ENCODE assay signal across 18 mouse cellular contexts in genomic region chr7:113592696-113593095, GRCm38 (mm10).
"Had no signal": no experiment of that assay in that cellular context is flagged by ENCODE, and none has a peak within 500 bp of the region (broad histone marks: within the 10 kb centered on the region; RNA-seq: fewer than 3 reads in every experiment).

No protein-coding gene starts in this region.

- H3K9me3 ChIP-seq: midbrain, embryonic 12.5 days; midbrain, embryonic 15.5 days; neural tube, embryonic 13.5 days; stomach, embryonic 15.5 days had no signal

- H3K4me3 ChIP-seq: layer of hippocampus, adult 2 months; midbrain, embryonic 12.5 days; midbrain, embryonic 15.5 days; neural tube, embryonic 13.5 days; stomach, embryonic 15.5 days had no signal

- H3K4me1 ChIP-seq: midbrain, embryonic 12.5 days; midbrain, embryonic 15.5 days; neural tube, embryonic 13.5 days had no signal

- ATAC-seq: intestine, postnatal 0 days; liver, postnatal 0 days; lung, postnatal 0 days; midbrain, embryonic 15.5 days had no signal

- H3K27ac ChIP-seq: layer of hippocampus, adult 2 months; liver, embryonic 14.5 days; macrophage; midbrain, embryonic 12.5 days; midbrain, embryonic 15.5 days; neural tube, embryonic 13.5 days; stomach, embryonic 15.5 days had no signal

- H3K4me2 ChIP-seq: liver, embryonic 11.5 days; lung, embryonic 14.5 days; midbrain, embryonic 12.5 days; midbrain, embryonic 15.5 days; neural tube, embryonic 13.5 days; stomach, embryonic 15.5 days had no signal

- H3K9ac ChIP-seq: liver, embryonic 14.5 days; liver, postnatal 0 days; lung, embryonic 14.5 days; midbrain, embryonic 12.5 days; midbrain, embryonic 15.5 days; neural tube, embryonic 13.5 days; stomach, embryonic 15.5 days had no signal

- DNase-seq: layer of hippocampus, adult 9-11 months; liver, postnatal 0 days; lung, embryonic 14.5 days; retina, postnatal 1 day; right cerebral cortex, postnatal 25 days; spleen, adult 18-20 months; thymus, adult 18-20 months; thymus, postnatal 36 days had no signal

- H3K27me3 ChIP-seq: midbrain, embryonic 12.5 days; midbrain, embryonic 15.5 days; neural tube, embryonic 13.5 days; stomach, embryonic 15.5 days had no signal

- H3K36me3 ChIP-seq: midbrain, embryonic 12.5 days; midbrain, embryonic 15.5 days; neural tube, embryonic 13.5 days; stomach, embryonic 15.5 days had no signal
